Mouse (Mus musculus) hindbrain, embryonic 15.5 days (tissue): Measurements from ENCODE around the gene Polr2b. TPM values are rescaled to one million over a fixed set of nuclear protein-coding genes. Genes with fewer than 3 reads are reported as not detected.
A peak's percentile ranks its signal among the peaks of the same experiment; 100 is the strongest.

Source experiments
- ATAC-seq: fragments of 200-750 bp; cut with Nextera tagmentation; 2 replicates; pipeline ENCODE4 v1.8.0; 2017; ENCODE audit warnings: low read depth, moderate number of reproducible peaks, moderate TSS enrichment; ENCODE audit not compliant: low FRiP score
- H3K27ac ChIP-seq: fragments of 300-500 bp; sonication (generic); replicated peaks from 2 replicates; pipeline ENCODE4 v1.5.1; 2015; ENCODE audit warnings: mild to moderate bottlenecking, inconsistent platforms
- H3K27me3 ChIP-seq: fragments of 300-500 bp; sonication (generic); 2 replicates; pipeline ENCODE4 v1.6.1; 2015; ENCODE audit warnings: control low read depth, inconsistent platforms
- H3K36me3 ChIP-seq: fragments of 300-500 bp; sonication (generic); 2 replicates; pipeline ENCODE4 v1.6.1; 2015; ENCODE audit warnings: control low read depth, inconsistent platforms
- H3K4me1 ChIP-seq: fragments of 300-500 bp; sonication (generic); replicated peaks from 2 replicates; pipeline ENCODE4 v1.6.1; 2015; ENCODE audit warnings: control low read depth, inconsistent platforms
- H3K4me2 ChIP-seq: fragments of 300-500 bp; sonication (generic); 2 replicates; pipeline ENCODE4 v1.6.1; 2015; ENCODE audit warnings: moderate library complexity, mild to moderate bottlenecking, inconsistent platforms
- H3K4me3 ChIP-seq: fragments of 300-500 bp; sonication (generic); 2 replicates; pipeline ENCODE4 v1.5.1; 2015; ENCODE audit warnings: mild to moderate bottlenecking, inconsistent platforms
- H3K9ac ChIP-seq: fragments of 300-500 bp; sonication (generic); 2 replicates; pipeline ENCODE4 v1.6.1; 2015; ENCODE audit warnings: inconsistent platforms
- H3K9me3 ChIP-seq: fragments of 300-500 bp; sonication (generic); 2 replicates; pipeline ENCODE4 v1.6.1; 2016; ENCODE audit warnings: control low read depth, inconsistent platforms
- WGBS: fragments of 180-500 bp; shearing (Covaris S2); methylation state at CpG from one replicate; pipeline ENCODE4 v1.1.7; 2015; 5-methylcytosine and 5-hydroxymethylcytosine counted together
- polyA plus RNA-seq: library from polyadenylated mRNA; unstranded; fragments of >200 nt; fragmentation: Nextera tagmentation; extraction: Ambion mirVana; gene quantifications from 2 replicates; pipeline ENCODE4 v1.2.1, GENCODE M21; 2015

Polr2b gene
- polyA plus RNA-seq, 1 experiment from 2014 or later: 56.8 TPM

DNA sequence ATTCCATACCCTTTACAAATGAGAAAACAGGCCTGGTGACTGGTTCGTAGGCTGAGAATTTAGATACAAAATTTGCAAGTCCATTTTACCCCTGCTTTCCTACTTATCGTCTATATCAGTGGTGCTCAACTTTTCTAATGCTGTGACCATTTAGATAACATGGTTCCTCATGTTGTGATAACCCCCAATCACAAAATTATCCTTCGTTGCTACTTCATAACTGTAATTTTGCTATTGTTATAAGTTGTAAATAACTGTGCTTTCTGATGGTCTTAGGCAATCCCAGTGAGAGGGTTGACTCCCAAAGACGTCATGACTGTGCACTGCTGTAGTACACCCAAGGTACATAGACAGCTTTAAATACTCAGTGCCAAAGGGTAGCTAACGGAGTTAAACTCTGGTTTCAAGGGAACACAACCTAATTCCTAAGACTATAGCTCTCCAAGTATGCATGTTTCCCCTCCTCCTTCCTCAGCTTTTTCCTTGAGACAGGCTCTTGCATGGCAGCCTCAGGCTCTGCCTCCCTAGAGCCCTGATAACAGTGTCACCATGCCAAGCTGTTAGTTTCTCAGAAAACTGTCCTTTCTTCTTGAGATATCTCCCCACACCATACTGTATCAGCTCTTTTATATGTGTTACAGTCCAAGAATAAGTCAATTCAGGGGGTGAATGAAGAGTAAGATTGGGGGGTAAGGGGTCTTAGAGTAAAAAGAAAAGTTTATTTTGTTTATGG is 2.0 kb upstream of the Polr2b start:
- peak overlapping the region; percentile 88 for H3K9ac ChIP-seq
- no peak overlapping the region for H3K27ac ChIP-seq
- no peaks in the 10 kb centered on the region for H3K9me3 ChIP-seq
- H3K4me3 ChIP-seq: peak overlapping the region; percentile 91
- no peak for ATAC-seq
- peak overlapping the region; percentile 89 for H3K4me2 ChIP-seq
- peaks cover 33% of the 10 kb centered on the region for H3K4me1 ChIP-seq
- WGBS: 85% methylated on average over 5 of the region's 5 CpGs
- peaks cover 31% of the 10 kb centered on the region for H3K36me3 ChIP-seq
- H3K27me3 ChIP-seq: no peaks in the 10 kb centered on the region

GRCm38 (mm10) chr5:77309051-77309906 is 668 bp upstream of the Polr2b start:
- 0% methylated on average over 76 of the region's 76 CpGs for WGBS
- peak; percentile 7; the same call in 1 of the 2 replicates for ATAC-seq
- no peaks in the 10 kb centered on the region for H3K27me3 ChIP-seq
- peak overlapping the region; percentile 91 for H3K4me3 ChIP-seq
- peak overlapping the region; percentile 88 for H3K9ac ChIP-seq
- peaks cover 25% of the 10 kb centered on the region for H3K36me3 ChIP-seq
- no peaks in the 10 kb centered on the region for H3K9me3 ChIP-seq
- peaks cover 33% of the 10 kb centered on the region for H3K4me1 ChIP-seq
- peak overlapping the region; percentile 94 for H3K27ac ChIP-seq
- peak overlapping the region; percentile 89 for H3K4me2 ChIP-seq

DNA sequence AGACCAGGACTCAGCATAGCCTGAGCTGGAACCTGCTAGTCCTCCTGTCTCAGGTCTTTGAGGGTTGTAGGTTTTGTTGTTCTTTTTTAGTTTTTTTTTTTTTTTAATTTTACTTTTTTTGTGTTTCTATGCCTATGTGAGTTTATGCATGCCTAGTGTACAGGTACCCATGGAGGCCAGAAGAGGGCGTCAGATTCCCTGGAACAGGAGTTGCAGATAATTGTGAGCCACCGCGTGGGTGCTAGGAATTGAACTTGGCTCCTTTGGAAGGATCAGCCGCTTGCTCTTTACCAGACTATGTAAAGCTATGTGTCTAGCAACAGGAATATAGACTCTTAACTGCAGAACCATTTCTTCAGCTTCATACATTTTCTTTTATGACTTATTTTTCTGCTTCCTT is 4.3 kb downstream of the Polr2b start:
- Histone ChIP-seq H3K27me3 (no peaks in the 10 kb centered on the region), H3K36me3 (peaks cover 39% of the 10 kb centered on the region)
- 96% methylated on average over 4 of the region's 4 CpGs for WGBS

DNA sequence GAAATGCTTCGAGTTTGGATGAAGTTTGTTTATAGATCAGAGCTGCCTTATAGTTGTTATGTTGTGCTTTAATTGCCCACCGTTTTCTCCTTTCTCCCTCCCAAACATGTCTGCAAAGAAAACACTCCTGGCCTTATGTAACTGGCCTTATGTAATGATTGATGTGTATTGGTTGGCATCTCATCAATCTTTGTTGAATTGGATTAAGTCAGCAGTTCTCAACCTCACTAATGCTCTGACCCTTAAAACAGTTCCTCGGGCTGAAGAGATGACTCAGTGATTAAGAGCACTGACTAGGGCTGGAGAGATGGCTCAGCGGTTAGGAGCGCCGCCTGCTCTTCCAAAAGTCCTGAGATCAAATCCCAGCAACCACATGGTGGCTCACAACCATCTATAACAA is 5.0 kb downstream of the Polr2b start:
- no peak for ATAC-seq
- no peaks in the 10 kb centered on the region for H3K27me3 ChIP-seq
- H3K27ac ChIP-seq: no peak overlapping the region
- 89% methylated on average over 6 of the region's 6 CpGs for WGBS
- no peak overlapping the region for H3K9ac ChIP-seq
- H3K4me2 ChIP-seq: no peak overlapping the region
- no peak overlapping the region for H3K4me3 ChIP-seq
- peaks cover 44% of the 10 kb centered on the region for H3K36me3 ChIP-seq
- H3K9me3 ChIP-seq: no peaks in the 10 kb centered on the region
- H3K4me1 ChIP-seq: peaks cover 16% of the 10 kb centered on the region

More for the DNA sequence above, 4.3 kb downstream of the Polr2b start:
- ATAC-seq: no peak
- H3K4me3 ChIP-seq: no peak overlapping the region
- H3K4me2 ChIP-seq: no peak overlapping the region
- no peaks in the 10 kb centered on the region for H3K9me3 ChIP-seq
- H3K4me1 ChIP-seq: peaks cover 16% of the 10 kb centered on the region
- no peak overlapping the region for H3K27ac ChIP-seq
- no peak overlapping the region for H3K9ac ChIP-seq

- no peaks in the 10 kb centered on the region for H3K4me1 ChIP-seq
- H3K4me2 ChIP-seq: no peak overlapping the region
- H3K4me3 ChIP-seq: no peak overlapping the region
- WGBS: 95% methylated on average over 1 of the region's 1 CpGs
- H3K27me3 ChIP-seq: no peaks in the 10 kb centered on the region
- H3K9ac ChIP-seq: no peak overlapping the region
- H3K36me3 ChIP-seq: peaks cover 91% of the 10 kb centered on the region
- ATAC-seq: no peak
- no peaks in the 10 kb centered on the region for H3K9me3 ChIP-seq
- H3K27ac ChIP-seq: no peak overlapping the region
Observed at GRCm38 (mm10) chr5:77324936-77325335, 15.0 kb downstream of the Polr2b start.

- no peak overlapping the region for H3K9ac ChIP-seq
Observed at GRCm38 (mm10) chr5:77330154-77330553, 20.2 kb downstream of the Polr2b start.

GRCm38 (mm10) chr5:77340033-77340432 is 30.1 kb downstream of the Polr2b start:
- no peak overlapping the region for H3K9ac ChIP-seq
- ATAC-seq: no peak
- WGBS: 92% methylated on average over 4 of the region's 4 CpGs
- H3K4me2 ChIP-seq: no peak overlapping the region
- no peak overlapping the region for H3K4me3 ChIP-seq
- peaks cover 86% of the 10 kb centered on the region for H3K36me3 ChIP-seq
- no peaks in the 10 kb centered on the region for H3K27me3 ChIP-seq
- no peak overlapping the region for H3K27ac ChIP-seq
- H3K9me3 ChIP-seq: no peaks in the 10 kb centered on the region
- H3K4me1 ChIP-seq: no peaks in the 10 kb centered on the region

More at GRCm38 (mm10) chr5:77330154-77330553, 20.2 kb downstream of the Polr2b start:
- no peak overlapping the region for H3K27ac ChIP-seq
- H3K27me3 ChIP-seq: no peaks in the 10 kb centered on the region
- no peaks in the 10 kb centered on the region for H3K4me1 ChIP-seq
- 83% methylated on average over 5 of the region's 5 CpGs for WGBS
- no peak overlapping the region for H3K4me2 ChIP-seq
- no peak for ATAC-seq
- no peak overlapping the region for H3K4me3 ChIP-seq
- H3K9me3 ChIP-seq: no peaks in the 10 kb centered on the region
- H3K36me3 ChIP-seq: peaks cover 87% of the 10 kb centered on the region

DNA sequence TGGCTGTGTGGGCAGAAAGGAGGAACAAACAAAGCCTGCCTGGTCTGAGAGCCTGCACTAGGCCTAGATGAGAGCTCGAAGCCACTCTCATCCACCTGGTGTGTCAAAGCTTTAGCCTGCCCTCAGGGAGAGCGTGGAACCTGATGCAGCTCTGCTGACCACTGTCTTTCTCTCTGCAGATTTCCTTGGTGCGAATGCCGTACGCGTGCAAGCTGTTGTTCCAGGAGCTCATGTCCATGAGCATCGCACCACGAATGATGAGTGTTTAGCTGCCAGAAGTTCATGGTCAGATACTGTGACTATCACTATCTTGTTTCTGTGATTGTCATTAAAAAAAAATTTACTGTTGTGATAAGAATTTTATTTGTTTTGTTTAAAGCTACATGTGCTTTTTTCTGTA is 39.0 kb downstream of the Polr2b start:
- peaks cover 61% of the 10 kb centered on the region for H3K36me3 ChIP-seq

GRCm38 (mm10) chr5:77349971-77350658 is 40.2 kb downstream of the Polr2b start:
- no peak for ATAC-seq
- no peak overlapping the region for H3K4me3 ChIP-seq
- WGBS: 92% methylated on average over 15 of the region's 15 CpGs
- no peak overlapping the region for H3K4me2 ChIP-seq
- H3K9ac ChIP-seq: no peak overlapping the region
- no peak overlapping the region for H3K27ac ChIP-seq
- 0 out of 2 replicates have a peak, but pooled peaks cover 10% of the 10 kb centered on the region for H3K4me1 ChIP-seq
- no peaks in the 10 kb centered on the region for H3K27me3 ChIP-seq
- no peaks in the 10 kb centered on the region for H3K9me3 ChIP-seq
- H3K36me3 ChIP-seq: peaks cover 50% of the 10 kb centered on the region

More for the DNA sequence above, 39.0 kb downstream of the Polr2b start:
- ATAC-seq: no peak
- WGBS: 96% methylated on average over 8 of the region's 8 CpGs
- H3K4me1 ChIP-seq: no peaks in the 10 kb centered on the region
- H3K27ac ChIP-seq: no peak overlapping the region
- no peak overlapping the region for H3K4me3 ChIP-seq
- H3K27me3 ChIP-seq: no peaks in the 10 kb centered on the region
- H3K4me2 ChIP-seq: no peak overlapping the region
- no peak overlapping the region for H3K9ac ChIP-seq
- H3K9me3 ChIP-seq: no peaks in the 10 kb centered on the region

DNA sequence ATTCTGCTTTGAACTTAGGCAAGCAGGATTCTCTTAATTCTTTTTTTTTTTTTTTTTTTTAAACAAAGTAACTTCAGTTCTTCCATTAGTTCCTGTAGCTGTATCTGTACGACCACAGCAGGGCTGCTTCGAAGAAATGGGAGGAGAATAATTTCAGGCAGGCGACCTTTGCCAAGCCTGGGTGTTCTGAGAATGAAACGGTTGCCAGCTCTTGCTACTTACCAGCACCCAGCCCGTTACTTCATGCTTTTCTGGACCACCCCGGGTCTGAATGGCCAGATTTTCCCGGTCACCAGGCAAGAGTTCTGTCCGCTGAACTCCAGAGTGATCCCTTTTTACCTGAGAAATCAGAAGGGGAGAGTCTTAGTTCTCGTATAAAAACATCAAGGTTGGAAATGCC is 41.7 kb downstream of the Polr2b start:
- 81% methylated on average over 9 of the region's 9 CpGs for WGBS
- no peaks in the 10 kb centered on the region for H3K9me3 ChIP-seq
- ATAC-seq: no peak
- no peak overlapping the region for H3K4me2 ChIP-seq
- 0 out of 2 replicates have a peak, but pooled peaks cover 10% of the 10 kb centered on the region for H3K4me1 ChIP-seq
- H3K4me3 ChIP-seq: no peak overlapping the region
- H3K27ac ChIP-seq: no peak overlapping the region
- peaks cover 37% of the 10 kb centered on the region for H3K36me3 ChIP-seq
- H3K9ac ChIP-seq: no peak overlapping the region
- no peaks in the 10 kb centered on the region for H3K27me3 ChIP-seq

GRCm38 (mm10) chr5:77354361-77354787 is 44.4 kb downstream of the Polr2b start:
- H3K36me3 ChIP-seq: peaks cover 12% of the 10 kb centered on the region
- peak overlapping the region; percentile 26 for H3K4me3 ChIP-seq
- 10% methylated on average over 16 of the region's 16 CpGs for WGBS
- peak; percentile 82 for ATAC-seq
- no peaks in the 10 kb centered on the region for H3K9me3 ChIP-seq
- peaks cover 21% of the 10 kb centered on the region; the same call in 1 of the 2 replicates for H3K4me1 ChIP-seq
- no peak overlapping the region for H3K27ac ChIP-seq
- H3K27me3 ChIP-seq: no peaks in the 10 kb centered on the region
- 0 out of 2 replicates have a peak overlapping the region, but pooled peaks have one; percentile 18 for H3K9ac ChIP-seq
- peak overlapping the region; percentile 53 for H3K4me2 ChIP-seq
